Mouse (Mus musculus) ovary, adult 18-20 months (tissue): ENCODE results near the gene Flt4.

ENCODE experiments used
- DNase-seq: peaks from one replicate; pipeline ENCODE4 v3.0.0; 2022; ENCODE audit warnings: low spot score, mixed read lengths

Flt4 gene

GRCm38 (mm10) chr11:49697779-49698178 lies 88.7 kb downstream of the Flt4 start:
- DNase-seq: no peak

DNA sequence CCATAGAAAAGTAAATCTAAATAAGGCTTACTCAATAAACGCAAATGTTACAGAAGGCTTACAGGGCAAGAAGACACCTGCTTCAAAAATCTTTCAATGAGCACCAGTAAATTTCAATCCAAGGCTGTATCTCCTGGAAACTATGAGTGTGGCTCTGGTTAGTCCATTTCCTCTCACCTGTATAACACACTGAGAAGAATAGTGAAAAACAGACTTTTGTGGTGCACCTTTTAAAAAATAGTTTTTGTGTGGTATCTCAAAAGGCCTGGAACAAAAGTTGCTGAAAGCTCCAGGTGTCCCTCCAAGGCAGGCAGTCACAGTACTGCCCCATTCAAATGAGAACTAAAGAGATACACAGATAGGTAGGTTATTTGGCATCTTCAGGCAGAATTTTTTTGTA lies 90.0 kb downstream of the Flt4 start:
- DNase-seq: no peak

GRCm38 (mm10) chr11:49702014-49702413 lies 93.0 kb downstream of the Flt4 start:
- DNase-seq: no peak
